Mouse (Mus musculus): ENCODE results near the gene Hmgb1. TPM values are rescaled to one million over a fixed set of nuclear protein-coding genes. Genes with fewer than 3 reads are reported as not detected.

The Hmgb1 gene
- total RNA-seq, 2 experiments from 2014 or later: 99.8 to 112 TPM

- no peak for TF ChIP-seq CTCF (IDR thresholded peaks at IDR 0.05)
- H3K27ac ChIP-seq: peak overlapping the region; percentile 79
- peak; percentile 38 for DNase-seq
- H3K4me3 ChIP-seq: no peak overlapping the region; the same call in 1 of the 2 replicates
- intact Hi-C loops (cut with DNase I): no loop called here
Observed at GRCm38 (mm10) chr5:149209328-149209727, 25.0 kb upstream of the Hmgb1 start.

- no peak for TF ChIP-seq CTCF (IDR thresholded peaks at IDR 0.05)
- Histone ChIP-seq H3K4me3 (no peak overlapping the region), H3K27ac (peak overlapping the region; percentile 79)
- intact Hi-C loops (cut with DNase I): no loop called here
- DNase-seq: no peak
Observed at GRCm38 (mm10) chr5:149208776-149209175, 24.5 kb upstream of the Hmgb1 start.

- no peak for DNase-seq
Observed at GRCm38 (mm10) chr5:149207661-149208060, 23.4 kb upstream of the Hmgb1 start.

GRCm38 (mm10) chr5:149206286-149206685 lies 22.0 kb upstream of the Hmgb1 start:
- intact Hi-C loops (cut with DNase I): no loop called here
- no peak overlapping the region for H3K4me3 ChIP-seq
- TF ChIP-seq CTCF (IDR thresholded peaks at IDR 0.05): no peak
- H3K27ac ChIP-seq: peak overlapping the region; percentile 20; the same call in 1 of the 2 replicates
- DNase-seq: no peak

More at GRCm38 (mm10) chr5:149207661-149208060, 23.4 kb upstream of the Hmgb1 start:
- no peak for TF ChIP-seq CTCF (IDR thresholded peaks at IDR 0.05)
- peak overlapping the region; percentile 33; the same call in 1 of the 2 replicates for H3K27ac ChIP-seq
- no peak overlapping the region for H3K4me3 ChIP-seq
- intact Hi-C loops (cut with DNase I): no loop called here

- H3K27ac ChIP-seq: peak overlapping the region; percentile 87
- no peak overlapping the region; the same call in 1 of the 2 replicates for H3K4me3 ChIP-seq
- TF ChIP-seq CTCF (IDR thresholded peaks at IDR 0.05): no peak
- no peak for DNase-seq
- intact Hi-C loops (cut with DNase I): no loop called here
Observed at GRCm38 (mm10) chr5:149205265-149205664, 21.0 kb upstream of the Hmgb1 start.

- H3K4me3 ChIP-seq: no peak overlapping the region
- TF ChIP-seq CTCF (IDR thresholded peaks at IDR 0.05): no peak
- peak overlapping the region; percentile 87 for H3K27ac ChIP-seq
- intact Hi-C loops (cut with DNase I): no loop called here
- peak; percentile 53 for DNase-seq
Observed at GRCm38 (mm10) chr5:149204822-149205221, 20.5 kb upstream of the Hmgb1 start.

- intact Hi-C loops (cut with DNase I): no loop called here
- H3K27ac ChIP-seq: peak overlapping the region; percentile 87
- TF ChIP-seq CTCF (IDR thresholded peaks at IDR 0.05): no peak
Observed at GRCm38 (mm10) chr5:149203796-149204375, 19.6 kb upstream of the Hmgb1 start.

GRCm38 (mm10) chr5:149202941-149203340 lies 18.7 kb upstream of the Hmgb1 start:
- intact Hi-C loops (cut with DNase I): no loop called here
- peak overlapping the region; percentile 87 for H3K27ac ChIP-seq

More at GRCm38 (mm10) chr5:149203796-149204375, 19.6 kb upstream of the Hmgb1 start:
- no peak overlapping the region for H3K4me3 ChIP-seq
- DNase-seq: no peak

GRCm38 (mm10) chr5:149198782-149199181 lies 14.5 kb upstream of the Hmgb1 start:
- Histone ChIP-seq H3K4me3 (no peak overlapping the region), H3K27ac (no peak overlapping the region)
- intact Hi-C loops (cut with DNase I): no loop called here
- no peak for TF ChIP-seq CTCF (IDR thresholded peaks at IDR 0.05)
- DNase-seq: no peak

More at GRCm38 (mm10) chr5:149202941-149203340, 18.7 kb upstream of the Hmgb1 start:
- TF ChIP-seq CTCF (IDR thresholded peaks at IDR 0.05): no peak
- DNase-seq: peak; percentile 47
- peak overlapping the region; percentile 44 for H3K4me3 ChIP-seq

- TF ChIP-seq CTCF (IDR thresholded peaks at IDR 0.05): no peak
- intact Hi-C loops (cut with DNase I): no loop called here
- Histone ChIP-seq H3K4me3 (no peak overlapping the region), H3K27ac (peak overlapping the region; percentile 57; the same call in 1 of the 2 replicates)
- DNase-seq: no peak
Observed at GRCm38 (mm10) chr5:149196611-149197010, 12.3 kb upstream of the Hmgb1 start.

GRCm38 (mm10) chr5:149190160-149190559 lies 5.9 kb upstream of the Hmgb1 start:
- no peak for TF ChIP-seq CTCF (IDR thresholded peaks at IDR 0.05)
- DNase-seq: no peak
- Histone ChIP-seq H3K4me3 (no peak overlapping the region), H3K27ac (no peak overlapping the region)
- intact Hi-C loops (cut with DNase I): no loop called here

- intact Hi-C loops (cut with DNase I): loop anchor here (2.0 kb wide), 1 partner anchor 135 kb away; no protein-coding TSS in a partner anchor
- TF ChIP-seq CTCF (IDR thresholded peaks at IDR 0.05): no peak
- DNase-seq: no peak
- Histone ChIP-seq H3K27ac (peak overlapping the region; percentile 95; the same call in 1 of the 2 replicates), H3K4me3 (peak overlapping the region; percentile 96)
Observed at GRCm38 (mm10) chr5:149185806-149186205, 1.5 kb upstream of the Hmgb1 start.

GRCm38 (mm10) chr5:149184844-149185186 lies 526 bp upstream of the Hmgb1 start:
- TF ChIP-seq CTCF (IDR thresholded peaks at IDR 0.05): no peak
- peak; percentile 64 for DNase-seq
- intact Hi-C loops (cut with DNase I): loop anchor here (1.0 to 2.0 kb wide), 2 partner anchors 44 to 134 kb away; no protein-coding TSS in a partner anchor
- H3K4me3 ChIP-seq: peak overlapping the region; percentile 96
- peak overlapping the region; percentile 95 for H3K27ac ChIP-seq

GRCm38 (mm10) chr5:149183721-149184103 lies 577 bp downstream of the Hmgb1 start:
- no peak for DNase-seq
- intact Hi-C loops (cut with DNase I): loop anchor here (1.0 to 2.0 kb wide), 3 partner anchors 31 to 133 kb away; no protein-coding TSS in a partner anchor
- peak overlapping the region; percentile 100 for H3K27ac ChIP-seq
- peak overlapping the region; percentile 90 for H3K4me3 ChIP-seq
- TF ChIP-seq CTCF (IDR thresholded peaks at IDR 0.05): no peak

All from gastrocnemius, adult 2 months (tissue).